Mouse (Mus musculus): ENCODE data around the gene Zmynd11. TPM values are rescaled to one million over a fixed set of nuclear protein-coding genes. Genes with fewer than 3 reads are reported as not detected.

The Zmynd11 gene
- total and polyA plus RNA-seq, 2 experiments from 2014 or later, result 104 to 127 TPM

DNA sequence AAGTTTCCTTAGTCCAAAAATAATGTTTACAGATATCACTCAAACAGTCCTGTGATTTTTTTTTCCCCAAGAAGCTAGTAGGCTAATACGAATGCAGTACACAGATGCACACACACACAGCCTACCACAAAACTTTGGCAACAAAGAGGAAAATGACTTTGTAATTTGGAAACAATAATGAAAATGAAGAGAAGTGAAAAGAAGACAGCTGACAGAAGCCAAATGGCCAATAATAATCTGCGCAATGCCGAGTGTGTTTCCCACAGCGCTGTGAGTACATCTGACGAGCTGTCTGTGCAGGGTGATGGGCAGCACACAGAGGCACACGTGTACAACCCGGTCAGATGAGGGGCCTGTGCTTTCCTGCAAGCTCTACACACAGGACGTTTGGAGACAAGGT, 58.4 kb downstream of the Zmynd11 start:
- H3K4me2 ChIP-seq (ENCODE audit: low read depth, low read length), result no peak overlapping the region
- H3K4me1 ChIP-seq (ENCODE audit: insufficient read depth, low read length), result no peaks in the 10 kb centered on the region
- no peaks in the 10 kb centered on the region; the same call in 1 of the 2 replicates for H3K36me3 ChIP-seq (ENCODE audit: insufficient read depth, low read length)
- H3K27ac ChIP-seq, result no peak overlapping the region
- H3K9ac ChIP-seq (replicated peaks; ENCODE audit: low read length), result no peak overlapping the region
- ATAC-seq (no peak), DNase-seq (ENCODE audit: low spot score) (no peak)
- H3K4me3 ChIP-seq (ENCODE audit: low read length), result no peak overlapping the region
- TF ChIP-seq CTCF (IDR thresholded peaks at IDR 0.05; ENCODE audit: low read depth), result no peak
- H3K27me3 ChIP-seq (ENCODE audit: insufficient read depth, low read length), result no peaks in the 10 kb centered on the region
- 91% methylated on average over 8 of the region's 8 CpGs for WGBS
- H3K9me3 ChIP-seq (ENCODE audit: low read length), result no peaks in the 10 kb centered on the region

DNA sequence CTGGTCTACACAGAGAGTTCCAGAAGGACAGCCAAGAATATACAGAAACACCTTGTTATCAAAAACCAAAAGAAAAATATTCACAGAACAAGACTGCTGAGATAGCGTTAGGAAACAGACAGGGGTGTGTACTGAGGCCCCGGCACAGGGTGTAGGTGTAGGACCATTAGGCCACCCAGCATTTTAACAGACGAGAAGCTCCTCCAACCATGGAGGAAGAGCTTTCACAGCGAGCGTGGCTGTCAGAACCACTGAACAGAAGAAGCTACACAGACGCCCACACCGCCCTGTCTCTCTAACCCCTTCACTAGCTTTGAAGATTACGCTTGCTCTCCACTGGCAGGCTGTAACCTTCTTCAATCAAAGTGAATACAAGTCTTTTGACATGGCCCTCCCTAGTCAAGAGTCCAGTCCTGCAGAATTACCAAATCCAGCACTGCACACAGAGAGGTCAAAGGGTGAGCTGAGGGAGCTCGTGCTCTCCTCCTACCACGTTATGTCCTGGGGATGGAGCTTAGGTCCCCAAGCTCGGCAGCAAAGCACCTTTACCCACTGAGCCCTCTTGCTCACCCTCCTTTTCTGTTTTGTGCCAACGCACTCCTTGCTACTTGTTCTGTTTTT, 62.4 kb downstream of the Zmynd11 start:
- no peak for TF ChIP-seq CTCF (IDR thresholded peaks at IDR 0.05; ENCODE audit: low read depth)

DNA sequence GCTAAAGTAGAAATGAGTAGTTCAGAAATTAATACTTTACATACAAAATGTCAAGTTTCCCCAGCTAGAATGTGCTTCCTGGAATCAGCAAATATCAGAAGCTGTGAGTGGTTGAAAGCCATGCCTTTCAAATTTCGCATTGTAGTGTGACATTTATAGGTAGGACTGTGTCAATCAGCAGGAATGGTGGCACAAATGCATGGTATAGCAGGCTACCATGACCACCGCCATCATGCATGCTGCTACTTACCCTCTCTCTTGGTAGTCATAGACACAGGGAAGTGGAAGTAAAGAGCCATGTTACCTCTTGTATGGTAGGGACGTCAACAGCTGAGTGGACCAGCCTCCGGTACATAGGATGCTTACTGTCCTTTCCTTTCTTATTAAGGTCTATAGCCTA, 67.8 kb downstream of the Zmynd11 start:
- H3K36me3 ChIP-seq (ENCODE audit: insufficient read depth, low read length), result peaks cover 23% of the 10 kb centered on the region

More for the DNA sequence above, 62.4 kb downstream of the Zmynd11 start:
- Histone ChIP-seq H3K27ac (no peak overlapping the region), H3K4me3 (ENCODE audit: low read length) (no peak overlapping the region), H3K4me1 (ENCODE audit: insufficient read depth, low read length) (no peaks in the 10 kb centered on the region), H3K36me3 (ENCODE audit: insufficient read depth, low read length) (no peaks in the 10 kb centered on the region), H3K9me3 (ENCODE audit: low read length) (no peaks in the 10 kb centered on the region), H3K4me2 (ENCODE audit: low read depth, low read length) (no peak overlapping the region), H3K9ac (replicated peaks; ENCODE audit: low read length) (no peak overlapping the region), H3K27me3 (ENCODE audit: insufficient read depth, low read length) (no peaks in the 10 kb centered on the region)
- DNase-seq (ENCODE audit: low spot score) (no peak), ATAC-seq (no peak)
- 75% methylated on average over 12 of the region's 12 CpGs for WGBS

DNA sequence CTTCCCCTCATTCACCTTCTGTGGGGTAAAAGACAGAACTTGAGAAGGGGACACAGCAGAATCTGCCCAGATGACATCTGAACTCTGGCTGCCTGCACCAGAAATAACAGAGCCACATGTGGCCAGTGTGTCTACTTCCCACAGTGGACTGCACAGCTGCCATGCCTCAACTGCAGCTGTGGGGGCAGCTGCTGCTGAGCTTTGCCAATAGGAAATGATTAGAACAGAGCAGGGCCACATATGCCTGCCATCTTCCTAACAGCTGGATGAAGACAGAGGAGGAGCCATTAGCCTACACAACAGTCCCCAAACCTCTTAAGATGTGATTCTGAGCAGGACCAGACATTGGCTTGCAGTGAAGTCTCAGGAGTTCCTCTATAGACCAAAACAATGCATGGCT, 69.3 kb downstream of the Zmynd11 start:
- Histone ChIP-seq H3K4me3 (ENCODE audit: low read length) (no peak overlapping the region), H3K4me2 (ENCODE audit: low read depth, low read length) (no peak overlapping the region), H3K27ac (no peak overlapping the region), H3K4me1 (ENCODE audit: insufficient read depth, low read length) (no peaks in the 10 kb centered on the region), H3K9ac (replicated peaks; ENCODE audit: low read length) (no peak overlapping the region), H3K9me3 (ENCODE audit: low read length) (no peaks in the 10 kb centered on the region), H3K36me3 (ENCODE audit: insufficient read depth, low read length) (peaks cover 27% of the 10 kb centered on the region), H3K27me3 (ENCODE audit: insufficient read depth, low read length) (no peaks in the 10 kb centered on the region)
- DNase-seq (ENCODE audit: low spot score) (no peak), ATAC-seq (no peak)
- TF ChIP-seq CTCF (IDR thresholded peaks at IDR 0.05; ENCODE audit: low read depth), result no peak

More for the DNA sequence above, 67.8 kb downstream of the Zmynd11 start:
- Histone ChIP-seq H3K9ac (replicated peaks; ENCODE audit: low read length) (no peak overlapping the region), H3K4me2 (ENCODE audit: low read depth, low read length) (no peak overlapping the region), H3K27ac (no peak overlapping the region), H3K4me1 (ENCODE audit: insufficient read depth, low read length) (no peaks in the 10 kb centered on the region), H3K27me3 (ENCODE audit: insufficient read depth, low read length) (no peaks in the 10 kb centered on the region), H3K9me3 (ENCODE audit: low read length) (no peaks in the 10 kb centered on the region), H3K4me3 (ENCODE audit: low read length) (no peak overlapping the region)
- DNase-seq (ENCODE audit: low spot score) (no peak), ATAC-seq (no peak)
- 97% methylated on average over 4 of the region's 4 CpGs for WGBS
- no peak for TF ChIP-seq CTCF (IDR thresholded peaks at IDR 0.05; ENCODE audit: low read depth)

DNA sequence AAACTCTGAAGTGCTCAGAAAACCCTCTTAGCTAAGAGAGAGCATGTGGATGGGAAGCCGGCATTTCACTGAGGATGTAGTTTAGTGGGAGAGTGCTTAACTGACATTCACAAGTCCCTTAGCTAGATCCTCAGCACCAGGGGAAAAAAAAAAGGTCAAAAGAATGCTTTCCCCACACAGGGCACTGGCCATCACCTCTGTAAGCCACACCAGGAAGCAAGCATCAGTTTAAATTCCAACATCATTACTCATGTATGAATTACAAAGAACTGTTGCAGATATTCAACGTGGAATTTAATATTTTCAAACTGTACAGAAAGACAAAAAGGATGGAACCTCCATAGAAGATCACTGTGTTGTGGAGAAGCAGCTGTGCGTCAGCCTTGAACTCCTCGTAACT, 69.7 kb downstream of the Zmynd11 start:
- H3K36me3 ChIP-seq (ENCODE audit: insufficient read depth, low read length), result peaks cover 31% of the 10 kb centered on the region
- 89% methylated on average over 4 of the region's 4 CpGs for WGBS
- no peak overlapping the region for H3K4me3 ChIP-seq (ENCODE audit: low read length)
- no peak overlapping the region for H3K9ac ChIP-seq (replicated peaks; ENCODE audit: low read length)
- no peak for ATAC-seq
- H3K27ac ChIP-seq, result no peak overlapping the region
- H3K9me3 ChIP-seq (ENCODE audit: low read length), result no peaks in the 10 kb centered on the region
- no peak for DNase-seq (ENCODE audit: low spot score)
- TF ChIP-seq CTCF (IDR thresholded peaks at IDR 0.05; ENCODE audit: low read depth), result no peak
- H3K4me1 ChIP-seq (ENCODE audit: insufficient read depth, low read length), result no peaks in the 10 kb centered on the region
- no peak overlapping the region for H3K4me2 ChIP-seq (ENCODE audit: low read depth, low read length)
- H3K27me3 ChIP-seq (ENCODE audit: insufficient read depth, low read length), result no peaks in the 10 kb centered on the region

DNA sequence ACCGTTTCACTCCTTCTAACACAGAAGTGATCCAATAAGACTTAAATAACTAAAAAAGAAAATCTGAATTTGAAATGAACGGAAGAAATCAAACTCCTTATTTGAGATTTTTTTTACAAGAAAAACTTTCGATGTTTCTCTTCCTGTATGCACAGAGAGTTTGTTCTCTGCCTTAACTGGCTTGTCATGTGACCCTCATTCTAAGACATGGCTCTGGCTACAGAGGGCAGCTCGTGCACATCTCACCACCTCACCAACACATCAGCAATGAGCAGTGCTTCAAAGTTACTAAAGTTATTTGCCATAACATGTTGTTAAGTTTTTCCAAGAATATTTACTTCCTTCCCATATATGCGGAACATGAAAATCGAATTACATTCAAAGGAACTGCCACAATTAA, 70.5 kb downstream of the Zmynd11 start:
- Histone ChIP-seq H3K27ac (no peak overlapping the region), H3K4me1 (ENCODE audit: insufficient read depth, low read length) (no peaks in the 10 kb centered on the region), H3K4me2 (ENCODE audit: low read depth, low read length) (no peak overlapping the region), H3K27me3 (ENCODE audit: insufficient read depth, low read length) (no peaks in the 10 kb centered on the region), H3K36me3 (ENCODE audit: insufficient read depth, low read length) (peaks cover 37% of the 10 kb centered on the region), H3K4me3 (ENCODE audit: low read length) (no peak overlapping the region), H3K9me3 (ENCODE audit: low read length) (no peaks in the 10 kb centered on the region), H3K9ac (replicated peaks; ENCODE audit: low read length) (no peak overlapping the region)
- WGBS, result 93% methylated on average over 6 of the region's 6 CpGs
- DNase-seq (ENCODE audit: low spot score), result no peak
- ATAC-seq, result no peak
- no peak for TF ChIP-seq CTCF (IDR thresholded peaks at IDR 0.05; ENCODE audit: low read depth)

DNA sequence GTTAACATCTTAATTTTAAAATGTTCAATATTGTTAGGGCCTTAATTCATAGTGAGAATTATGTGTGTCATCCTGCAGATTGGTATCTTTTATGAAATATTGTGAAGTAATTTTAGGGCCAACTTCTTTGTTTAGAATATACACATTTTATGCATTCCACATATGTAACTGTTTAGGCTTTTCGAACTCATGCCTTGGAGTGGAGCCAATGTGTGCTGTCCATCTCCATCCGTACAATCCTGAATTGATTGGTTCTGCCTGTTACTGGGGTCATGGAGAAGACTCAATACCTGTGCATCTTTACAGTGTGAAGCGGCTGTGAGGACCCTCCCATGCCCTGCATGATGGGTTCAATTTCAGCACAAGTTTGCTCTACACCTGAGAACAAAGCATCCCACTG, 72.3 kb downstream of the Zmynd11 start:
- no peaks in the 10 kb centered on the region for H3K4me1 ChIP-seq (ENCODE audit: insufficient read depth, low read length)
- TF ChIP-seq CTCF (IDR thresholded peaks at IDR 0.05; ENCODE audit: low read depth), result no peak
- WGBS, result 76% methylated on average over 3 of the region's 3 CpGs

More for the DNA sequence above, 72.3 kb downstream of the Zmynd11 start:
- H3K4me3 ChIP-seq (ENCODE audit: low read length), result no peak overlapping the region
- H3K27ac ChIP-seq, result no peak overlapping the region
- DNase-seq (ENCODE audit: low spot score) (no peak), ATAC-seq (no peak)
- H3K9ac ChIP-seq (replicated peaks; ENCODE audit: low read length), result no peak overlapping the region
- H3K9me3 ChIP-seq (ENCODE audit: low read length), result no peaks in the 10 kb centered on the region
- H3K27me3 ChIP-seq (ENCODE audit: insufficient read depth, low read length), result no peaks in the 10 kb centered on the region
- H3K4me2 ChIP-seq (ENCODE audit: low read depth, low read length), result no peak overlapping the region
- H3K36me3 ChIP-seq (ENCODE audit: insufficient read depth, low read length), result peaks cover 52% of the 10 kb centered on the region
